Mouse (Mus musculus) splenic B cell, adult 2 months (primary cell): ENCODE data around the gene Islr.
"Not testable (repeated sequence)": the region's sequence is repeated elsewhere in the genome, so short reads cannot be mapped to it uniquely, and the experiment has no call there.

Experiments
- DNase-seq: peaks from one replicate; pipeline ENCODE4 v3.0.0-alpha.2; 2011; ENCODE audit warnings: low read depth, low spot score
- H3K27me3 ChIP-seq: 2 replicates; pipeline ENCODE4 v1.6.1; 2012; ENCODE audit warnings: mild to moderate bottlenecking, low read length, moderate library complexity, mixed read lengths; ENCODE audit not compliant: control insufficient read depth, poor library complexity, insufficient read depth, severe bottlenecking
- H3K36me3 ChIP-seq: 2 replicates; pipeline ENCODE4 v1.6.1; 2012; ENCODE audit warnings: mild to moderate bottlenecking, low read length, moderate library complexity, mixed read lengths; ENCODE audit not compliant: control insufficient read depth, poor library complexity, insufficient read depth, severe bottlenecking

Gene Islr

GRCm38 (mm10) chr9:58203516-58204447, at the start of gene Islr, which contains the start of gene Islr2:
TSS of gene Islr (minus strand) at chr9:58204306.
TSS of gene Islr2 (minus strand) at chr9:58204319.
- peak; percentile 85 for DNase-seq
- Histone ChIP-seq H3K27me3 (no peaks in the 10 kb centered on the region), H3K36me3 (no peaks in the 10 kb centered on the region)

GRCm38 (mm10) chr9:58253805-58254122, 49.7 kb upstream of the Islr start:
- not testable (repeated sequence) for H3K36me3 ChIP-seq

GRCm38 (mm10) chr9:58253033-58253804, 49.1 kb upstream of the Islr start, which contains the start of gene Stoml1:
TSS of gene Stoml1 (plus strand) at chr9:58253164.
- peak; percentile 95 for DNase-seq
- no peaks in the 10 kb centered on the region; the same call in 1 of the 2 replicates for H3K36me3 ChIP-seq

More at GRCm38 (mm10) chr9:58253805-58254122, 49.7 kb upstream of the Islr start:
- not testable (repeated sequence) for H3K27me3 ChIP-seq, DNase-seq

GRCm38 (mm10) chr9:58250730-58251129, 46.6 kb upstream of the Islr start:
- not testable (repeated sequence) for H3K27me3 ChIP-seq, DNase-seq, H3K36me3 ChIP-seq

More at GRCm38 (mm10) chr9:58253033-58253804, 49.1 kb upstream of the Islr start, which contains the start of gene Stoml1:
- no peaks in the 10 kb centered on the region for H3K27me3 ChIP-seq

GRCm38 (mm10) chr9:58250322-58250721, 46.2 kb upstream of the Islr start:
- peak; percentile 53 for DNase-seq
- Histone ChIP-seq H3K27me3 (no peaks in the 10 kb centered on the region), H3K36me3 (peaks cover under 1% of the 10 kb centered on the region; the same call in 1 of the 2 replicates)

GRCm38 (mm10) chr9:58249592-58250192, 45.6 kb upstream of the Islr start, which contains the start of gene Pml:
TSS of gene Pml (minus strand) at chr9:58249786.
- no peaks in the 10 kb centered on the region for H3K27me3 ChIP-seq
- peaks cover 2% of the 10 kb centered on the region for H3K36me3 ChIP-seq
- DNase-seq = peak; percentile 71

GRCm38 (mm10) chr9:58248746-58249413, 44.8 kb upstream of the Islr start:
- Histone ChIP-seq H3K27me3 (no peaks in the 10 kb centered on the region), H3K36me3 (peaks cover 7% of the 10 kb centered on the region)
- DNase-seq = no peak

- DNase-seq = peak; percentile 92
- Histone ChIP-seq H3K36me3 (peaks cover 13% of the 10 kb centered on the region), H3K27me3 (no peaks in the 10 kb centered on the region)
Measured at GRCm38 (mm10) chr9:58247064-58247759, 43.1 kb upstream of the Islr start.

GRCm38 (mm10) chr9:58246083-58246591, 42.0 kb upstream of the Islr start:
- H3K27me3 ChIP-seq = no peaks in the 10 kb centered on the region
- peak; percentile 67 for DNase-seq
- peaks cover 19% of the 10 kb centered on the region for H3K36me3 ChIP-seq

- no peak for DNase-seq
- H3K27me3 ChIP-seq = no peaks in the 10 kb centered on the region
- H3K36me3 ChIP-seq = peaks cover 22% of the 10 kb centered on the region
Measured at GRCm38 (mm10) chr9:58243696-58244095, 39.6 kb upstream of the Islr start.

- DNase-seq = peak; percentile 33
Measured at GRCm38 (mm10) chr9:58242696-58243095, 38.6 kb upstream of the Islr start.

GRCm38 (mm10) chr9:58241780-58242485, 37.8 kb upstream of the Islr start:
- no peak for DNase-seq
- Histone ChIP-seq H3K27me3 (no peaks in the 10 kb centered on the region), H3K36me3 (peaks cover 22% of the 10 kb centered on the region)

More at GRCm38 (mm10) chr9:58242696-58243095, 38.6 kb upstream of the Islr start:
- no peaks in the 10 kb centered on the region for H3K27me3 ChIP-seq
- peaks cover 22% of the 10 kb centered on the region for H3K36me3 ChIP-seq

- H3K36me3 ChIP-seq = peaks cover 14% of the 10 kb centered on the region
- DNase-seq = no peak
- no peaks in the 10 kb centered on the region for H3K27me3 ChIP-seq
Measured at GRCm38 (mm10) chr9:58234502-58235015, 30.5 kb upstream of the Islr start.
